8 mouse cellular contexts compared by ENCODE assay signal in genomic region chr10:74967651-74968267, GRCm38 (mm10). TPM values are rescaled to one million over a fixed set of nuclear protein-coding genes. Genes with fewer than 3 reads are reported as not detected.
DNase-seq lines count a peak whose midpoint lies in the region; ATAC-seq and TF ChIP-seq lines count a peak whose summit lies in the region.

No protein-coding gene starts in this region.

- H3K4me3 ChIP-seq in kidney, adult 2 months (ENCODE audit: insufficient read depth, low read depth, low read length) = peak overlapping the region; percentile 58
- H3K4me3 ChIP-seq in embryonic facial prominence, embryonic 14.5 days (ENCODE audit: low read depth, low read length) = peak overlapping the region; percentile 66
- H3K4me3 ChIP-seq in kidney, embryonic 15.5 days (replicated peaks) = peak overlapping the region; percentile 70
- H3K4me3 ChIP-seq in midbrain, embryonic 16.5 days (ENCODE audit: low read depth, low read length) = peak overlapping the region; percentile 77

- no peaks in the 10 kb centered on the region for H3K4me1 ChIP-seq in kidney, adult 2 months (ENCODE audit: control insufficient read depth, insufficient read depth, low read length)
- H3K4me1 ChIP-seq in embryonic facial prominence, embryonic 14.5 days (ENCODE audit: control insufficient read depth, insufficient read depth, low read length) = no peaks in the 10 kb centered on the region
- H3K4me1 ChIP-seq in kidney, embryonic 15.5 days = peaks cover 29% of the 10 kb centered on the region
- peaks cover 15% of the 10 kb centered on the region for H3K4me1 ChIP-seq in midbrain, embryonic 16.5 days (ENCODE audit: control insufficient read depth, insufficient read depth, low read length)

- H3K27me3 ChIP-seq in kidney, adult 2 months (replicated peaks; ENCODE audit: control insufficient read depth, insufficient read depth, low read length) = no peaks in the 10 kb centered on the region
- H3K27me3 ChIP-seq in embryonic facial prominence, embryonic 14.5 days (replicated peaks; ENCODE audit: control insufficient read depth, insufficient read depth, low read length) = peaks cover 10% of the 10 kb centered on the region; the same call in 1 of the 2 replicates
- H3K27me3 ChIP-seq in kidney, embryonic 15.5 days = peaks cover 15% of the 10 kb centered on the region
- H3K27me3 ChIP-seq in midbrain, embryonic 16.5 days (ENCODE audit: control insufficient read depth, insufficient read depth, low read depth, low read length) = no peaks in the 10 kb centered on the region; the same call in 1 of the 2 replicates

- ATAC-seq in embryonic facial prominence, embryonic 14.5 days (ENCODE audit: low read depth) = no peak
- peak; percentile 20 for ATAC-seq in kidney, embryonic 15.5 days (replicated peaks; ENCODE audit: low FRiP score)
- ATAC-seq in midbrain, embryonic 16.5 days = peak; percentile 0; the same call in 1 of the 2 replicates
- no peak for ATAC-seq in megakaryocyte-erythroid progenitor cell, adult 5-6 weeks (replicated peaks; ENCODE audit: low FRiP score, low TSS enrichment, poor library complexity, severe bottlenecking)

- no peaks in the 10 kb centered on the region for H3K9me3 ChIP-seq in embryonic facial prominence, embryonic 14.5 days (ENCODE audit: control insufficient read depth, low read length)
- no peaks in the 10 kb centered on the region for H3K9me3 ChIP-seq in kidney, embryonic 15.5 days (replicated peaks)
- no peaks in the 10 kb centered on the region for H3K9me3 ChIP-seq in midbrain, embryonic 16.5 days (replicated peaks; ENCODE audit: control insufficient read depth, low read length, poor library complexity, severe bottlenecking)

- no peaks in the 10 kb centered on the region for H3K36me3 ChIP-seq in kidney, adult 2 months (ENCODE audit: control insufficient read depth, insufficient read depth, low read length)
- no peaks in the 10 kb centered on the region for H3K36me3 ChIP-seq in embryonic facial prominence, embryonic 14.5 days (ENCODE audit: control insufficient read depth, insufficient read depth, low read length)
- H3K36me3 ChIP-seq in kidney, embryonic 15.5 days = no peaks in the 10 kb centered on the region
- H3K36me3 ChIP-seq in midbrain, embryonic 16.5 days (ENCODE audit: control insufficient read depth, insufficient read depth, low read length) = peaks cover 2% of the 10 kb centered on the region; the same call in 1 of the 2 replicates

- peak; percentile 6 for DNase-seq in kidney, adult 2 months
- no peak for DNase-seq in kidney, postnatal 14 days
- peak; percentile 54 for DNase-seq in brain, adult 2 months (ENCODE audit: low read depth, low spot score)
- DNase-seq in embryonic facial prominence, embryonic 14.5 days (ENCODE audit: low spot score) = no peak
- DNase-seq in urinary bladder, postnatal 10 days (ENCODE audit: low spot score) = no peak

- H3K27ac ChIP-seq in kidney, adult 2 months (ENCODE audit: insufficient read depth, low read depth, low read length) = no peak overlapping the region
- H3K27ac ChIP-seq in embryonic facial prominence, embryonic 14.5 days (replicated peaks; ENCODE audit: low read depth, low read length) = no peak overlapping the region
- no peak overlapping the region for H3K27ac ChIP-seq in kidney, embryonic 15.5 days
- H3K27ac ChIP-seq in midbrain, embryonic 16.5 days (ENCODE audit: low read length) = peak overlapping the region; percentile 77

- no peak for TF ChIP-seq POLR2A in kidney, adult 2 months (IDR thresholded peaks at IDR 0.05; ENCODE audit: low read depth, low read length)

- TF ChIP-seq CTCF in kidney, adult 2 months (conservative IDR thresholded peaks at IDR 0.05; ENCODE audit: insufficient read depth, insufficient read length, low read depth, low read length) = no peak

- 10% methylated on average over 25 of the region's 25 CpGs for WGBS in kidney, adult 2 months
- 5% methylated on average over 25 of the region's 25 CpGs for WGBS in embryonic facial prominence, embryonic 14.5 days
- 3% methylated on average over 25 of the region's 25 CpGs for WGBS in kidney, embryonic 15.5 days
- under 1% methylated on average over 25 of the region's 25 CpGs for WGBS in midbrain, embryonic 16.5 days

- peak overlapping the region; percentile 99 for H3K4me2 ChIP-seq in embryonic facial prominence, embryonic 14.5 days (ENCODE audit: low read depth, low read length)
- H3K4me2 ChIP-seq in kidney, embryonic 15.5 days = peak overlapping the region; percentile 97
- peak overlapping the region; percentile 81 for H3K4me2 ChIP-seq in midbrain, embryonic 16.5 days (ENCODE audit: low read length)

- H3K9ac ChIP-seq in embryonic facial prominence, embryonic 14.5 days (ENCODE audit: low read depth, low read length) = peak overlapping the region; percentile 64
- peak overlapping the region; percentile 64 for H3K9ac ChIP-seq in kidney, embryonic 15.5 days
- peak overlapping the region; percentile 86 for H3K9ac ChIP-seq in midbrain, embryonic 16.5 days (ENCODE audit: low read depth, low read length)

RNA-seq across cellular contexts. Expression of gene Gnaz, which starts 0.8 kb away (rescaled TPM):
- 4.4 and 5.0 TPM in 2 replicates for polyA plus RNA-seq in kidney, adult 2 months (2012; rRNA removed)
- 3.8 and 4.2 TPM in 2 replicates for polyA plus RNA-seq in embryonic facial prominence, embryonic 14.5 days (2014; fragmentation: Nextera tagmentation; extraction: Ambion mirVana)
- 5.3 and 6.7 TPM in 2 replicates for polyA plus RNA-seq in kidney, embryonic 15.5 days (2015; fragmentation: Nextera tagmentation; extraction: Ambion mirVana)
- 92.6 and 103 TPM in 2 replicates for polyA plus RNA-seq in midbrain, embryonic 16.5 days (2015; fragmentation: Nextera tagmentation; extraction: Ambion mirVana)
- total RNA-seq in megakaryocyte-erythroid progenitor cell, adult 5-6 weeks (2014; fragmentation: Nextera tagmentation) = 0.96 TPM in 1 of 2 replicates, not detected in the other
- total RNA-seq in megakaryocyte-erythroid progenitor cell, adult 5-6 weeks (2017) = 2.1 TPM in 1 of 2 replicates, not detected in the other

Comparison
In these comparisons a context has a peak if more than half of its experiments do, and no peak if none do; other contexts are left out.
1. DNase-seq: peak in kidney, adult 2 months (single experiment) and brain, adult 2 months (single experiment); none in kidney, postnatal 14 days (single experiment), embryonic facial prominence, embryonic 14.5 days (single experiment) and urinary bladder, postnatal 10 days (single experiment).
2. ATAC-seq: peak in kidney, embryonic 15.5 days (single experiment) and midbrain, embryonic 16.5 days (single experiment); none in embryonic facial prominence, embryonic 14.5 days (single experiment) and megakaryocyte-erythroid progenitor cell, adult 5-6 weeks (single experiment).
3. RNA of gene Gnaz, which starts 0.8 kb away (polyA plus RNA-seq): 92.6 to 103 TPM in midbrain, embryonic 16.5 days; 5.3 to 6.7 TPM in kidney, embryonic 15.5 days, 4.4 to 5.0 TPM in kidney, adult 2 months and 3.8 to 4.2 TPM in embryonic facial prominence, embryonic 14.5 days; every median in the first group is over 10 times any median in the second.
4. Peak in every context shown above with its lines, with median percentiles within 50 percentile points of each other: H3K4me3 ChIP-seq, H3K4me2 ChIP-seq and H3K9ac ChIP-seq.